Mouse (Mus musculus) lung, adult 2 months (tissue): ENCODE results near the gene Mrpl47.

Experiments used
- CTCF ChIP-seq: fragments of 200-500 bp; IDR thresholded peaks from 2 replicates; pipeline ENCODE4 v1.5.1; 2011; ENCODE audit warnings: mild to moderate bottlenecking, low read length, control low read depth; ENCODE audit not compliant: insufficient read depth
- POLR2A ChIP-seq: fragments of 200-500 bp; IDR thresholded peaks from 2 replicates; pipeline ENCODE4 v1.6.1; 2011; ENCODE audit warnings: low read depth, mild to moderate bottlenecking, control low read depth, low read length, borderline replicate concordance; ENCODE audit errors: extremely low read depth

DNA sequence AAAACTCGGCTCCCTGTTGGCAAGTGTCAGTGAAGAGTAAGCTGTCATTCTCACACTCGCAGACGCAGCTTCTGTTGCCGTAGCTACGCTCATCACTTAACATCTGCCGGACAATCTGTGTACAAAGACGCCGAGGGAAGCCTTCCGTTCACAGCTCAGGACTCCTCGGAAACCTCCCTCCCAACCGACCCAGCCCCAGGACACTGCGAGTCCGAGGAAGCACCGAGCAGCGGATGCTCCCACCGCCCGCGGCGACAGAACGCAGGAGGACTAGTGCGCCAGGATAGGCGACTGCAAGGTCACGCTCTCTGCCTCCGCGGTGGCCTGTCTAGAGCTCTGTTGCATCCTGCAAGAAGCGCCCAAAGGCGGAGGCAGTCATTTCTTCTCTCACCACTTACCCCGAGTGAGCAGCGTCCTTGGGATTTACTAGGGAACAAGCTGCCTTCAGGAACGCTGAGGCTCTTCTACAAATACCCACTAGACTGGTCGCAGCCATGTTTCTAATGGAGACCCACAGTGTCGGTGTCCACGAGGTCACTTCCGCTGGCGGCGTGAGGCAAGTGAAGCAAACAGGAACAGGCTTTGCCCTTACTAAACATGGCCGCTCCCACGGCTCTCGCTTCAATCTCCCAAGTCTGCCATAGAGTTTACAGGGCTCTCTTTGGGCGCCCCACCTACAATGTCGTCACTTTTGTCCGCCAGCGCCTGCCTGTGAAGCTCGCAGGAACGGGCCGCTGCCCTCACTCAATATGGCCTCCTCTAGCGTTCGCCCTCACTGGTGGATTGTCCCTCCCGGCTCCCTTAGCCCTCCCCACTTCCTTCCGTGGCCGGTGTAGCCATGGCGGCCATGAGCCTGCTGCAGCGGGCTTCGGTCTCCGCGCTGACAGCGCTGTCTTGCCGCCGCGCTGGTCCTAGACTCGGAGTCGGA lies 897 bp downstream of the Mrpl47 start, which contains the start of gene Ndufb5:
- TF ChIP-seq POLR2A (peak; percentile 78; the same call in 1 of the 2 replicates), CTCF (no peak)
